Mouse (Mus musculus) ES-E14 (cell line): ENCODE data around the gene Bcar3.

ENCODE experiments used
- HCFC1 ChIP-seq: IDR thresholded peaks from 2 replicates; pipeline ENCODE4 v1.6.1; 2012; ENCODE audit warnings: low read length, inconsistent platforms, borderline replicate concordance; ENCODE audit not compliant: insufficient read depth
- ZC3H11A ChIP-seq: IDR thresholded peaks from 2 replicates; pipeline ENCODE4 v1.6.1; 2012; ENCODE audit warnings: low read depth, mild to moderate bottlenecking, inconsistent platforms, low read length, borderline replicate concordance
- ZNF384 ChIP-seq: IDR thresholded peaks from 2 replicates; pipeline ENCODE4 v1.6.1; 2012; ENCODE audit warnings: low read depth, low read length, inconsistent platforms

GRCm38 (mm10) chr3:122470326-122471016, 176.5 kb downstream of the Bcar3 start:
- TF ChIP-seq ZNF384 (no peak), HCFC1 (no peak), ZC3H11A (no peak)
